Mouse (Mus musculus): ENCODE measurements at regions not wholly inside any gene's neighbourhood (a gene's known extent, or its start where the extent isn't known, plus 50 kb on each side); places are given as distances from the start of the nearest gene placed in this dataset.
A peak's percentile ranks its signal among the peaks of the same experiment; 100 is the strongest.

- Histone ChIP-seq H3K9ac (ENCODE audit: low read depth, low read length) (peak overlapping the region; percentile 24; the same call in 1 of the 2 replicates), H3K9me3 (replicated peaks; ENCODE audit: control insufficient read depth, low read length) (no peaks in the 10 kb centered on the region), H3K4me2 (peak overlapping the region; percentile 45), H3K4me3 (ENCODE audit: low read depth, low read length) (no peak overlapping the region), H3K36me3 (ENCODE audit: control insufficient read depth, insufficient read depth, low read length) (no peaks in the 10 kb centered on the region), H3K4me1 (ENCODE audit: control insufficient read depth, insufficient read depth, low read length) (peaks cover 4% of the 10 kb centered on the region; the same call in 1 of the 2 replicates), H3K27me3 (ENCODE audit: control insufficient read depth, insufficient read depth, low read length) (no peaks in the 10 kb centered on the region), H3K27ac (ENCODE audit: low read depth, low read length) (peak overlapping the region; percentile 42; the same call in 1 of the 2 replicates)
- WGBS (ENCODE audit: insufficient replicate concordance), result 34% methylated on average over 30 of the region's 30 CpGs
- ATAC-seq (replicated peaks; ENCODE audit: insufficient number of reproducible peaks, low FRiP score, low TSS enrichment), result no peak
Measured at GRCm38 (mm10) chr14:76254565-76255501, 144.1 kb downstream of the Nufip1 start.

GRCm38 (mm10) chr14:76255971-76256370 lies 145.3 kb downstream of the Nufip1 start:
- no peak for ATAC-seq (replicated peaks; ENCODE audit: insufficient number of reproducible peaks, low FRiP score, low TSS enrichment)
- H3K4me3 ChIP-seq (ENCODE audit: low read depth, low read length), result no peak overlapping the region
- H3K4me2 ChIP-seq, result no peak overlapping the region
- peaks cover 4% of the 10 kb centered on the region; the same call in 1 of the 2 replicates for H3K4me1 ChIP-seq (ENCODE audit: control insufficient read depth, insufficient read depth, low read length)
- no peaks in the 10 kb centered on the region for H3K36me3 ChIP-seq (ENCODE audit: control insufficient read depth, insufficient read depth, low read length)
- no peaks in the 10 kb centered on the region for H3K9me3 ChIP-seq (replicated peaks; ENCODE audit: control insufficient read depth, low read length)
- H3K27me3 ChIP-seq (ENCODE audit: control insufficient read depth, insufficient read depth, low read length), result no peaks in the 10 kb centered on the region
- no peak overlapping the region for H3K27ac ChIP-seq (ENCODE audit: low read depth, low read length)
- no peak overlapping the region for H3K9ac ChIP-seq (ENCODE audit: low read depth, low read length)
- 90% methylated on average over 11 of the region's 11 CpGs for WGBS (ENCODE audit: insufficient replicate concordance)

GRCm38 (mm10) chr14:76258626-76259025 lies 147.9 kb downstream of the Nufip1 start:
- H3K27me3 ChIP-seq (ENCODE audit: control insufficient read depth, insufficient read depth, low read length), result no peaks in the 10 kb centered on the region
- no peak overlapping the region for H3K9ac ChIP-seq (ENCODE audit: low read depth, low read length)
- no peak overlapping the region for H3K4me2 ChIP-seq
- ATAC-seq (replicated peaks; ENCODE audit: insufficient number of reproducible peaks, low FRiP score, low TSS enrichment), result no peak
- no peak overlapping the region for H3K4me3 ChIP-seq (ENCODE audit: low read depth, low read length)
- peaks cover 4% of the 10 kb centered on the region; the same call in 1 of the 2 replicates for H3K4me1 ChIP-seq (ENCODE audit: control insufficient read depth, insufficient read depth, low read length)
- WGBS (ENCODE audit: insufficient replicate concordance), result 36% methylated on average over 3 of the region's 3 CpGs
- H3K27ac ChIP-seq (ENCODE audit: low read depth, low read length), result no peak overlapping the region
- no peaks in the 10 kb centered on the region for H3K9me3 ChIP-seq (replicated peaks; ENCODE audit: control insufficient read depth, low read length)
- no peaks in the 10 kb centered on the region for H3K36me3 ChIP-seq (ENCODE audit: control insufficient read depth, insufficient read depth, low read length)

- WGBS (ENCODE audit: insufficient replicate concordance), result 71% methylated on average over 5 of the region's 5 CpGs
- no peaks in the 10 kb centered on the region for H3K36me3 ChIP-seq (ENCODE audit: control insufficient read depth, insufficient read depth, low read length)
- H3K4me3 ChIP-seq (ENCODE audit: low read depth, low read length), result no peak overlapping the region
- no peak overlapping the region for H3K9ac ChIP-seq (ENCODE audit: low read depth, low read length)
- no peaks in the 10 kb centered on the region for H3K9me3 ChIP-seq (replicated peaks; ENCODE audit: control insufficient read depth, low read length)
- no peak overlapping the region for H3K4me2 ChIP-seq
- no peak for ATAC-seq (replicated peaks; ENCODE audit: insufficient number of reproducible peaks, low FRiP score, low TSS enrichment)
- H3K27ac ChIP-seq (ENCODE audit: low read depth, low read length), result no peak overlapping the region
- no peaks in the 10 kb centered on the region for H3K4me1 ChIP-seq (ENCODE audit: control insufficient read depth, insufficient read depth, low read length)
- no peaks in the 10 kb centered on the region for H3K27me3 ChIP-seq (ENCODE audit: control insufficient read depth, insufficient read depth, low read length)
Measured at GRCm38 (mm10) chr14:76260628-76261293, 150.1 kb downstream of the Nufip1 start.

GRCm38 (mm10) chr14:76263682-76264081 lies 151.1 kb upstream of the Tsc22d1 start:
- Histone ChIP-seq H3K27ac (ENCODE audit: low read depth, low read length) (no peak overlapping the region), H3K9me3 (replicated peaks; ENCODE audit: control insufficient read depth, low read length) (no peaks in the 10 kb centered on the region), H3K9ac (ENCODE audit: low read depth, low read length) (no peak overlapping the region), H3K27me3 (ENCODE audit: control insufficient read depth, insufficient read depth, low read length) (no peaks in the 10 kb centered on the region), H3K4me2 (no peak overlapping the region), H3K4me3 (ENCODE audit: low read depth, low read length) (no peak overlapping the region), H3K4me1 (ENCODE audit: control insufficient read depth, insufficient read depth, low read length) (no peaks in the 10 kb centered on the region), H3K36me3 (ENCODE audit: control insufficient read depth, insufficient read depth, low read length) (no peaks in the 10 kb centered on the region)
- 82% methylated on average over 5 of the region's 5 CpGs for WGBS (ENCODE audit: insufficient replicate concordance)
- ATAC-seq (replicated peaks; ENCODE audit: insufficient number of reproducible peaks, low FRiP score, low TSS enrichment), result no peak

GRCm38 (mm10) chr14:76265819-76266218 lies 148.9 kb upstream of the Tsc22d1 start:
- WGBS (ENCODE audit: insufficient replicate concordance), result 84% methylated on average over 5 of the region's 5 CpGs
- H3K27me3 ChIP-seq (ENCODE audit: control insufficient read depth, insufficient read depth, low read length), result no peaks in the 10 kb centered on the region

GRCm38 (mm10) chr14:76266249-76266648 lies 148.5 kb upstream of the Tsc22d1 start:
- WGBS (ENCODE audit: insufficient replicate concordance), result 81% methylated on average over 4 of the region's 4 CpGs
- Histone ChIP-seq H3K4me3 (ENCODE audit: low read depth, low read length) (no peak overlapping the region), H3K9ac (ENCODE audit: low read depth, low read length) (no peak overlapping the region), H3K36me3 (ENCODE audit: control insufficient read depth, insufficient read depth, low read length) (no peaks in the 10 kb centered on the region), H3K9me3 (replicated peaks; ENCODE audit: control insufficient read depth, low read length) (no peaks in the 10 kb centered on the region), H3K27ac (ENCODE audit: low read depth, low read length) (no peak overlapping the region), H3K4me2 (no peak overlapping the region), H3K27me3 (ENCODE audit: control insufficient read depth, insufficient read depth, low read length) (no peaks in the 10 kb centered on the region), H3K4me1 (ENCODE audit: control insufficient read depth, insufficient read depth, low read length) (no peaks in the 10 kb centered on the region)
- ATAC-seq (replicated peaks; ENCODE audit: insufficient number of reproducible peaks, low FRiP score, low TSS enrichment), result no peak

More at GRCm38 (mm10) chr14:76265819-76266218, 148.9 kb upstream of the Tsc22d1 start:
- H3K36me3 ChIP-seq (ENCODE audit: control insufficient read depth, insufficient read depth, low read length), result no peaks in the 10 kb centered on the region
- no peak overlapping the region for H3K27ac ChIP-seq (ENCODE audit: low read depth, low read length)
- ATAC-seq (replicated peaks; ENCODE audit: insufficient number of reproducible peaks, low FRiP score, low TSS enrichment), result no peak
- no peaks in the 10 kb centered on the region for H3K9me3 ChIP-seq (replicated peaks; ENCODE audit: control insufficient read depth, low read length)
- no peak overlapping the region for H3K4me3 ChIP-seq (ENCODE audit: low read depth, low read length)
- no peak overlapping the region for H3K4me2 ChIP-seq
- no peaks in the 10 kb centered on the region for H3K4me1 ChIP-seq (ENCODE audit: control insufficient read depth, insufficient read depth, low read length)
- no peak overlapping the region for H3K9ac ChIP-seq (ENCODE audit: low read depth, low read length)

- H3K36me3 ChIP-seq (ENCODE audit: control insufficient read depth, insufficient read depth, low read length), result no peaks in the 10 kb centered on the region
- no peak overlapping the region for H3K4me2 ChIP-seq
- no peaks in the 10 kb centered on the region for H3K4me1 ChIP-seq (ENCODE audit: control insufficient read depth, insufficient read depth, low read length)
- no peak for ATAC-seq (replicated peaks; ENCODE audit: insufficient number of reproducible peaks, low FRiP score, low TSS enrichment)
- no peaks in the 10 kb centered on the region for H3K9me3 ChIP-seq (replicated peaks; ENCODE audit: control insufficient read depth, low read length)
- 46% methylated on average over 4 of the region's 4 CpGs for WGBS (ENCODE audit: insufficient replicate concordance)
- H3K9ac ChIP-seq (ENCODE audit: low read depth, low read length), result no peak overlapping the region
- no peak overlapping the region for H3K27ac ChIP-seq (ENCODE audit: low read depth, low read length)
- no peak overlapping the region for H3K4me3 ChIP-seq (ENCODE audit: low read depth, low read length)
- no peaks in the 10 kb centered on the region for H3K27me3 ChIP-seq (ENCODE audit: control insufficient read depth, insufficient read depth, low read length)
Measured at GRCm38 (mm10) chr14:76267091-76267490, 147.7 kb upstream of the Tsc22d1 start.

All from heart, embryonic 11.5 days (tissue).